Mouse (Mus musculus) liver, postnatal 0 days (tissue): ENCODE results near the gene 2700097O09Rik.

ENCODE experiments used
- CTCF ChIP-seq: sonication (generic); IDR thresholded peaks from 2 replicates; pipeline ENCODE4 v1.5.1; 2016; ENCODE audit warnings: antibody characterized with exemption, low read depth
- EP300 ChIP-seq: IDR thresholded peaks from 2 replicates; pipeline ENCODE4 v1.6.1; 2016; ENCODE audit warnings: antibody characterized with exemption, low read depth, mild to moderate bottlenecking

- TF ChIP-seq CTCF (no peak), EP300 (no peak)
Measured at GRCm38 (mm10) chr12:55015428-55015827, 64.5 kb downstream of the 2700097O09Rik start.
